Mouse (Mus musculus) v-Abl transformed pro-B cells (cell line): ENCODE data around the gene Ccdc190.

Experiments used
- in situ Hi-C, 2 experiments: fragments of 400-800 bp; cut with MboI; formaldehyde crosslinking; loops; one replicate each; pipeline ENCODE4 v1.15.1; 2025; ENCODE audit not compliant: unreplicated experiment in 2 of 2

The Ccdc190 gene

GRCm38 (mm10) chr1:169928454-169928971 is at the start of gene Ccdc190:
TSS of gene Ccdc190 (plus strand) at chr1:169928648.
- in situ Hi-C loops, result loop anchor here (25.0 kb wide), 1 partner anchor 1716 kb away; no protein-coding TSS in a partner anchor

DNA sequence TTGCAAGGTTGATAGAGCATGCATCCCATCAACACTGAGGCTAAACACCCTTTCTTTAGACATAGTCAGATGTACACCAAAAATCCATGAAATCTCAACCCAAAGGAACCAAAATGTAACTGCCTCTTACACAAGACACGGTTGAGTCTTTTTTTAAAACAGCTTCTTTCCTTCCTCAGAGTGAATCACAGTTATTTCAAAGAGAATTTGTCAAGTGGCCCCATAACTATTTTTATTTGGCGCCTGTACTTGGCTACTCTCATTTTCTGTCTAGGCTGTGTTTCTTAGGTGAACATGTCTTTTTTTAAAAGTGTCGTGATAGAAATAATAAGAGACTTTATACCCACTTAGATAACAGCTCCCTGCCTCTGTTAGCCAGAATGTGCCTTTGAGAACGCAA is 49.4 kb upstream of the Ccdc190 start:
- in situ Hi-C loops, result no loop called here

DNA sequence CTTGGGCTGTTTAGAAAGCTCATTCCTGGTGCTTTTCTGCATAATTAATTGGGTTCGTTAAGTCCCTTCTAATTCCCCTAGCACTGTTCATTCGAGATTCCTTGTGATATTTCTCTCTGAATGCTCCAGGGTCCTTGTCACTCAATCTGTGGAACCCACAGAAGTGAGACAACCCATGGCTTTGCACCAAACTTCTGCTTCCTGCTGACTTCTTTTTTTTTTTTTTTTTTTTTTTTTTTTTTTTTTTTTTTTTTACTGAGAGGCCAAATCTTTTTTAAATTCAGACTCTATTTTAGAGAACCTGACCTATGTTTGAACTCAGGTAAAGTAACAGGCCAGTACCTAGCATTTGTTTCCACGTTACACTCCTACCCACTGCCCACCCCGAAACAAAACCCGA is 48.3 kb upstream of the Ccdc190 start:
- in situ Hi-C loops, result no loop called here

DNA sequence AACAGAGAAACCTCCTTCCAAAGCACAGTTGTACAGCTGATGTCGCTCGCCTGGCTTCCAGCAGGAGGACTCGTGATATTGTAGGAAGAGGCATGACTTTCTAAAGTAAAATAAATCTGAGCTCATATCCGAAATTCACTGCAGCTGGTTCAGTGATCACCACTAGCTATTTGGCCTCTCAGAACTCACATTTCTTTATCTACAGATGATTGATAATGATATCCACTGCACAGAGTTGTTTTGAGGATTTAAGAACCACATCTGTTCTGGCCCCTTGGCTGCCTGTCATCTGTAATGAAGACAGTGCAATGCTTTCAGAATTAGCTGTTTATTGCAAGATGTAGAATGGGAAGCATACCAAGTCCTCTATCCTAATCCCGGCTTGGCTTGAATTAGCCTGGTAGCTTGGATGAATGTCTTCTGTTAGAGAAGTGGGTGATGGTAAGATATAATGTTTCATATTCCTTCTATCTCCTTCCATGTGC is 45.3 kb upstream of the Ccdc190 start:
- in situ Hi-C loops, result no loop called here

DNA sequence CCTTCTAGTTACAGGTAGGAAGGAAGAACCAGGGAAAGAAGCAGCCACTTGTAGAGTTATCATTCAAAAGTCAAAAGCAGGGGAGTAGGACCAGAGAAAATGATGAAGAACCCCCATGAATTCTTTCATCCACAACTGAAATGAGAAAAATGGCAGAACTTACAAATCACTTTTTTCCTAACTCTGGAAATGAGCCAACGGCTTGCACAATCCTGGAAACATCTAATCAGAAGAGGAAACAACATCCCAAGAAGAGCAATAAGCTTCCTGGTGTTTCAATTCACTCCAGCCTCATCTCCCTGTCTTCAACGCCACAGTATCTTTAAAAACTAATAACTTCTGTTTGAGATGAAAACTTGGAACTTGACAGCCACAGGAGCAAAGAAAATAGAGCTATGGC is 39.2 kb upstream of the Ccdc190 start:
- in situ Hi-C loops, result no loop called here

DNA sequence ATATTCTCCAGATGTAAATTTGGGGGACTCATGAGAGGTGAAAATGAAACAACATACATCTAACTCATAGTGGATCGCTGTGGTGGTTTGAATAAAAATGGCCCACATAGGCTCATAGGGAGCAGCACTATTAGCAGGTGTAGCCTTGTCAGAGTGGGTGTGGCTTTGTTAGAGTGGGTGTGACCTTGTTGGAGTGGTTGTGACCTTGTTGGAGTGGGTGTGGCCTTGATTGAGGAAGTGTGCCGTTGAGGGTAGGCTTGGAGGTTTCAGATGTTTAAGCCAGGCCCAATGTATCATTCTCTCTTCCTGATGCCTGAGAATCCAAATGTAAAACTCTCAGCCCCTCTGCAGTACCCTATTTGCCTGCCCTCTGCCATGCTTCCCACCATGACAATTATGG is 34.5 kb upstream of the Ccdc190 start:
- in situ Hi-C loops, result no loop called here

DNA sequence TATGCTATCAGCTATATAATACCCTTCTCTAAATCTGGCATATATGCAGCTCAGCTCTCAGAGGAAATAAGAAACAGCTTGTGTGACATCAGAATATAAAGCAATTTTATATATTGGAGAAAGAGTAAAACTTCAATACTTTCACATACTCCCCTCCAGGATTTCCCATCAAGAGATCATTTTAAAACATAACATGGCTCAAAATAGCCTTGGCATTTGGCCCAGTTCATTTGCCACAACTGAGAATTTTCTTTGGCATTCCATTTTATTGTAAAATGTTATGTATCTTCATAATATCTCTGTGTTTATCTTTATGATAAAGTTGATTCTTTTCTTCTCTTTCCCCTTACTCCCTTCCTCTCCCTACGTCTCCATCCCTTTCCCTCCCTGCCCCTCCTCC is 32.8 kb upstream of the Ccdc190 start:
- in situ Hi-C loops, result no loop called here

DNA sequence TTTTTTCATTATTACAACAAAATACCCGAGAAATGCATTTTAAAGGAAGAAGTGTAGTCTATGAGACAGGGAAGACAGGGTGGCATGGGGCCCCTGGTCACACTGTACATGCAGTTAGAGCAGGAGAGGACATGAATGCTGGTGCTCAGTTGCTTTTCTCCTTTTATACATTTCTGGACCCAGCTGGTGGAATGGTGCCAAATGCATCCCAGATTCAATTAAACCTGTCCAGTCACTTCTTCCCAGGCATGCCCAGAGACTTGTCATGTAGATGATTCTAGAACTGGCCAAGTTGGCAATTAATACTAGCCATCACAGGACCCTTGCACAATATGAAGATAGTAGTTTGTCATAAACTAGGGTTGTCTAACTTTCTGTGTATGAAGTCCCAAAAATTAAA is 30.5 kb upstream of the Ccdc190 start:
- in situ Hi-C loops, result no loop called here

DNA sequence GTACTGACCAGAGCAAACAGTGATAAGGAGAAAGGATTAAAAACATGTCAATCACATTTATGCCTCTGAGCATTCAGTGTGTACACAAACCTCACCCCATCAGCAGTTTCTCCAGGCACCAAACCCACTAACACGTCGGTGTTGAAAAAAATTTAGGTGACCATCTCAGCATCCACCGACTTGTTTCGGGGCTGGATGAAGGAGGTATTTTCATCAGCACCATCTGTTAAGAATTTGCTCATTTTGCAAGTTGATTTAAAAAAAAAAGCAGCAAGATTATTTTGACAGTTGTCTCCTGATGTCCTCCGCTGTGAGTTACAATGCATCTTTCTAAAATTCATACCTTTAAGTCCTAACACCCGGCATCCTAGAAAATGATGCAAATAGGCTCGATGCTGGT is 29.8 kb upstream of the Ccdc190 start:
- in situ Hi-C loops, result no loop called here

GRCm38 (mm10) chr1:169900771-169901336 is 27.6 kb upstream of the Ccdc190 start:
- in situ Hi-C loops, result no loop called here

GRCm38 (mm10) chr1:169909163-169909562 is 19.3 kb upstream of the Ccdc190 start:
- in situ Hi-C loops, result no loop called here

DNA sequence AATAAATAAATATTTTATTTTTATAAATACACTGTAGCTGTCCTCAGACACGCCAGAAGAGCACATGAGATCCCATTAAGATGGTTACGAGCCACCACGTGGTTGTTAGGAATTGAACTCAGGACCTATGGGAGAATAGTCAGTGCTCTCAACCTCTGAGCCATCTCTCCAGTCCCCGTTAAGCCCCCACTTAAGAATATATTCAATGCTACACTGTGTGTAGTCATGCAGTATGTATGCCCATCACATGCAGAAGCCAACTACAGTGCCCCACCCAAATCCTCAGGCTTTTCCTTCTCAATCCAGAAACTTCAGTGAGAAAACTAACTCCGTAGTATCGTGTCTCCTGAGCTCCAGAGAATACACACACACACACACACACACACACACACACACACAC is 18.8 kb upstream of the Ccdc190 start:
- in situ Hi-C loops, result no loop called here

DNA sequence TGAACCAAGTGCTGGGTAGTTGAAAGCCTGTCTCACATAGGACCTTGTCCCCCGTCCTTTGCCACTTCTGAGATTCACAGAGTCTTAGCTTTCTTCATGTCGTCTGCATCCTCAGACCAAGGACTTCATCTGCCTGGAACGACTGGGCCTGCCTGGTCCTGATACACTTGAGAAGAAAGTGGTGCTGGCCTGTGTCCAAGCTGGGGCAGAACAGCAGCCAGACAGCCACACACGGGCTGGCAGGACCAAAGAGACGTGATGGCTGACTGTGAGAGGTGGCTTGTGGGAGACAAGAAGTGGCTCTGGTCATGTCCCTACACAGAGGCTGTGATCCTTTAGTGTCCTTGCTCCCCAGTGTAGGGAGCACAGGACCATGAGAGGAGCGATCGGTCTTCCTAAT is 17.7 kb upstream of the Ccdc190 start:
- in situ Hi-C loops, result no loop called here

GRCm38 (mm10) chr1:169911526-169911925 is 16.9 kb upstream of the Ccdc190 start:
- in situ Hi-C loops, result no loop called here

DNA sequence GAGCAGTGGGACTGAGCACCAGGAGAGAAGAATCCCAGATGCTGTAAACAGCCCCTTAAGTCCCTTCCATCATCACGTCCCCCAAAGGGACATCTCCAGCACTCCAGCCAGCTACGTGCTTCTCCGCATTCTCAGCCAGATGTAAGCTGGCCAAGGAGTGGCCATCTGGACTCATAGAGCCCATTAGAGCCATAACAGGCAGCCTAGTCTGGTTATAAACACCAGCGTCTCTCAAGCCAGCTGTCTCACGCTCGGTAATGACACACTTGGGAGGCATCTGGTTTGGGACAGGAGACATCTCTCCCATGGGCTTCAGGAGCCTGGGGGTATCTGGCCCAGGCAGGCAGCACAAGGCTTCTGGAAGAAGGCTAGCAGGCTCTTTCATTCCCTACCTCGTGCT is 11.8 kb upstream of the Ccdc190 start:
- in situ Hi-C loops, result no loop called here

GRCm38 (mm10) chr1:169917115-169917796 is 11.2 kb upstream of the Ccdc190 start:
- in situ Hi-C loops, result no loop called here

GRCm38 (mm10) chr1:169917998-169918397 is 10.4 kb upstream of the Ccdc190 start:
- in situ Hi-C loops, result no loop called here

- in situ Hi-C loops, result no loop called here
Measured at GRCm38 (mm10) chr1:169919211-169919610, 9.2 kb upstream of the Ccdc190 start.

DNA sequence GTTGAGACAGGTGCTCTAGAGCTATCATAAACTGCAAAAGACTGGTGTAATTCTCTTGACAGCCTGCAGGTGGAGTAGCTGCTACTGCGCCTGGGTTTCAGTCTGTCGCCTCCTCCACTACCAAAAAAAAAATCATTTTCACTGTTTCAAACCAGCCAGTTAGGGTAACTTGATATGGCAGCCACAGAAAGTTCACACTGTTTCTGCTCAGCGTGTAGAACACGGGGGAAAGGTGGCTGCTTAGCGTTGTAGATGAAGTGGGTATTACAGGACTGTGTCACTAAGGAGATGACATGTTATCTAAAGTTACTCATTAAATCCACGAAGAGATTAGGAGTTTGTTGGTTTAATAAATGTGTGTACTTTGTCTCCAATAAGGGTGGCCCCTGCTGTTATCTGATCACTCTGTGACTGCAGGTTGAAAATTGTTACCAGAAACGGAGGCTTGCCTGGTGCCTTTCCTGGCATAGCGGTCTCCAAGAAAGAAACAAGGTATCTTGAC is 6.7 kb upstream of the Ccdc190 start:
- in situ Hi-C loops, result no loop called here

DNA sequence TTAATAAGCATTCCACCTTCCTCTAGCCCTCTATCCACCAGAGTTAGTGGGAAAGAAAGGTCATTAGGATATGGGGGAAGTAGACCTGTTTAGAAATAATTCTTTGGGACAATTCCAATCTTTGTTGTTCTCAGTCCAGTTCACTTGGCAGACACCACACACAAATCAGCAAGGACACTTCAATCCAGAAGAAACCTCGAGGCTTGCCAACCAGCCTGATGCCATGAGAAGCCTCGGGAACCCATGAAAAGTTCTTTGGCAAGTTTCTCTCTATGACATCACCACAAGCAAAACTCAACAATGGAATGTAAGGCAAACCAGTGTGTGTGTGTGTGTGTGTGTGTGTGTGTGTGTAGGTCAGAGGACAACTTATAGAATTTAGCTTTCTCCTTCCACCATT is 3.9 kb upstream of the Ccdc190 start:
- in situ Hi-C loops, result no loop called here

DNA sequence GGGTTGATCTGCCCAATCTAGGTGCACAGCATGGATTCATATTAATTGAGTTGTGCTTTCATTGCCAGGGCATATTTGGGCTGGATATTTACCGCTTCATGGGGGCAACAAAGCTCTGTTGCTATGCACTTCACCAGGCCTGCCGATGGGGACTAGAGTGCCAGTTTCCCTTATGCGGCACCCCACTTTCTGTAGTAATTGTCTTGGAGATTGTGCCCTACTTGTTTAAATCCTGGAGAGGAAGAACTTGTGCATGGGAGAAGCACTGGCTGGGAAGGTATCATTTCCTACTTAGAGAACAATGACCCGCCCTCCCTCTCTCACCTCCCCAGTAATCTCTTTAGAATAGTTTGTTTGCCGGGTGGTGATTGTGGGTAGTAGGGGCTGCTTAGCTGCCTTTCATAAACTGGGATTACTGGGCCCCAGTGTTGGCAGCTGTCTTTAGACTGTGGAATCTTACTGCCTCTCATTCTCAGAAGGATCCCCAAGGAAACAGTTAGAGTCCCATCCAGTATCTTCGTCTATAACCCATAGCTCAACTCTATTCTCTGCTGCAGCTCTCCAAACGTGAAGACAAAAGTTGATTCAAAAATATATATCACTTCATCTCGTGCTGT is 587 bp upstream of the Ccdc190 start:
- in situ Hi-C loops, result loop anchor here (25.0 kb wide), 1 partner anchor 1716 kb away; no protein-coding TSS in a partner anchor
